Mouse (Mus musculus): Measurements from ENCODE around the gene Gm12830. TPM values are rescaled to one million over a fixed set of nuclear protein-coding genes. Genes with fewer than 3 reads are reported as not detected.

The Gm12830 gene
- polyA plus RNA-seq, 1 experiment from 2014 or later: not detected

Other genes with a start within 250 kb of the Gm12830 start
- 0.05 TPM in 1 of 2 replicates, not detected in the other for gene Foxd2, start 87.2 kb downstream of the Gm12830 start, polyA plus RNA-seq (2015; fragmentation: Nextera tagmentation; extraction: Ambion mirVana)
- gene Foxe3, start 104.3 kb downstream of the Gm12830 start, polyA plus RNA-seq (2015; fragmentation: Nextera tagmentation; extraction: Ambion mirVana): not detected in 2 replicates
- 120 and 126 TPM in 2 replicates for gene Cmpk1, start 165.5 kb downstream of the Gm12830 start, polyA plus RNA-seq (2015; fragmentation: Nextera tagmentation; extraction: Ambion mirVana)
- 10.2 and 10.9 TPM in 2 replicates for gene Stil, start 178.4 kb downstream of the Gm12830 start, polyA plus RNA-seq (2015; fragmentation: Nextera tagmentation; extraction: Ambion mirVana)
- 0.08 and 0.13 TPM in 2 replicates for gene Tal1, start 234.7 kb downstream of the Gm12830 start, polyA plus RNA-seq (2015; fragmentation: Nextera tagmentation; extraction: Ambion mirVana)

All from thymus, postnatal 0 days (tissue).